Comparison of ENCODE assay signal across 13 mouse cellular contexts in the genomic region with DNA sequence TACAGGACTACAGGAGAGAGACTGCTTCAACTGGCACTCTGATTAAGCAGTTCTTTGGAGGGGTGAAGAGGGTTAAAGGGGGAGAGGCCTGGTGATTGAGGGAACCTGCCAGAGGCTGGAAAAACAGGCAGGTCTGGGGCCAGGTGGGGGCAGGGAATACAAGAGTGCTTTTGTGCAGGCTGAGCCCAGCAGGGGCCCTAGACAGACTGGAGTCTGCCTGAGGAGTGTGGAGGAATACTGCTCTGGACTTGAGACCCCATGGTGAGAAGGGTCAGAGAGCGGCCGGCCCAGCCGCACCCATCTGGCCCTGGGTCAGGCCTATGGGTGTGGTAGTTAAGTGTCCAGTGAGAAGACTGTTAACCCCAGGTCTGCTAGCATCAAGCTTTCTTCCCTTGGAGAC. TPM values are rescaled to one million over a fixed set of nuclear protein-coding genes. Genes with fewer than 3 reads are reported as not detected.
DNase-seq lines count a peak whose midpoint lies in the region; ATAC-seq and TF ChIP-seq lines count a peak whose summit lies in the region.
"Had no signal": no experiment of that assay in that cellular context is flagged by ENCODE, and none has a peak within 500 bp of the region (broad histone marks: within the 10 kb centered on the region; RNA-seq: fewer than 3 reads in every experiment).

No protein-coding gene starts in this region.

- H3K4me2 ChIP-seq in forebrain, postnatal 0 days (ENCODE audit: low read depth): no peak overlapping the region
- H3K4me2 ChIP-seq in liver, embryonic 14.5 days (ENCODE audit: low read depth): no peak overlapping the region
- no peak overlapping the region for H3K4me2 ChIP-seq in intestine, embryonic 14.5 days (ENCODE audit: low read length)
- H3K4me2 ChIP-seq in forebrain, embryonic 14.5 days (ENCODE audit: low read length): no peak overlapping the region
- H3K4me2 ChIP-seq: midbrain, embryonic 15.5 days had no signal

- DNase-seq in forebrain, embryonic 10.5 days (ENCODE audit: extremely low spot score, low spot score): no peak
- DNase-seq in forebrain, postnatal 0 days: no peak
- DNase-seq in liver, embryonic 14.5 days (ENCODE audit: low read depth in 3 of 3, low spot score in 3 of 3): no peak
- no peak for DNase-seq in liver
- no peak for DNase-seq in intestine, embryonic 14.5 days (ENCODE audit: low spot score)
- peak; percentile 38 to 70 for DNase-seq in lung, postnatal 4 days
- DNase-seq in forebrain, embryonic 14.5 days (ENCODE audit: low spot score): no peak
- no peak for DNase-seq in adrenal gland, adult 18-20 months (ENCODE audit: low spot score in 2 of 2)
- DNase-seq: cerebellum, adult 9-10 months; gastrocnemius, postnatal 36 days; layer of hippocampus, postnatal 36 days had no signal

- no peak for TF ChIP-seq EP300 in liver, embryonic 14.5 days (IDR thresholded peaks at IDR 0.05; ENCODE audit: low read depth)

- no peaks in the 10 kb centered on the region for H3K9me3 ChIP-seq in forebrain, embryonic 10.5 days
- no peaks in the 10 kb centered on the region for H3K9me3 ChIP-seq in forebrain, postnatal 0 days (ENCODE audit: low read length)
- H3K9me3 ChIP-seq in liver, embryonic 14.5 days (ENCODE audit: control insufficient read depth, low read length): no peaks in the 10 kb centered on the region
- H3K9me3 ChIP-seq in intestine, embryonic 14.5 days (ENCODE audit: control insufficient read depth, low read length): no peaks in the 10 kb centered on the region
- H3K9me3 ChIP-seq in forebrain, embryonic 14.5 days (replicated peaks; ENCODE audit: control insufficient read depth, low read length): no peaks in the 10 kb centered on the region
- H3K9me3 ChIP-seq: midbrain, embryonic 15.5 days had no signal

- no peak for TF ChIP-seq CTCF in forebrain, postnatal 0 days (IDR thresholded peaks at IDR 0.05; ENCODE audit: low read depth)
- no peak for TF ChIP-seq CTCF in liver, embryonic 14.5 days (IDR thresholded peaks at IDR 0.05; ENCODE audit: low read depth)

- no peak overlapping the region for H3K4me3 ChIP-seq in forebrain, embryonic 10.5 days
- H3K4me3 ChIP-seq in forebrain, postnatal 0 days (ENCODE audit: low read depth, low read length): no peak overlapping the region
- H3K4me3 ChIP-seq in liver, embryonic 14.5 days (ENCODE audit: insufficient read depth in 1 of 2, low read depth in 2 of 2, low read length in 2 of 2): no peak overlapping the region
- H3K4me3 ChIP-seq in intestine, embryonic 14.5 days (ENCODE audit: low read depth, low read length): no peak overlapping the region
- no peak overlapping the region for H3K4me3 ChIP-seq in forebrain, embryonic 14.5 days (ENCODE audit: low read depth, low read length)
- H3K4me3 ChIP-seq: midbrain, embryonic 15.5 days had no signal

- WGBS in forebrain, embryonic 10.5 days: 44% methylated on average over 3 of the region's 3 CpGs
- 64% methylated on average over 3 of the region's 3 CpGs for WGBS in forebrain, postnatal 0 days
- 84% methylated on average over 3 of the region's 3 CpGs for WGBS in liver, embryonic 14.5 days (ENCODE audit: insufficient replicate concordance)
- WGBS in intestine, embryonic 14.5 days: 62% methylated on average over 3 of the region's 3 CpGs
- WGBS in forebrain, embryonic 14.5 days: 52% methylated on average over 3 of the region's 3 CpGs

- H3K27me3 ChIP-seq in forebrain, embryonic 10.5 days (ENCODE audit: poor library complexity, severe bottlenecking): no peaks in the 10 kb centered on the region
- H3K27me3 ChIP-seq in forebrain, postnatal 0 days (ENCODE audit: insufficient read depth, low read length): no peaks in the 10 kb centered on the region
- H3K27me3 ChIP-seq in liver, embryonic 14.5 days (ENCODE audit: control insufficient read depth, insufficient read depth, low read length): peaks cover 6% of the 10 kb centered on the region
- no peaks in the 10 kb centered on the region for H3K27me3 ChIP-seq in intestine, embryonic 14.5 days (replicated peaks; ENCODE audit: control insufficient read depth, insufficient read depth, low read length)
- no peaks in the 10 kb centered on the region for H3K27me3 ChIP-seq in forebrain, embryonic 14.5 days (replicated peaks; ENCODE audit: control insufficient read depth, insufficient read depth, low read length)

- H3K27ac ChIP-seq in forebrain, embryonic 10.5 days: peak overlapping the region; percentile 61
- no peak overlapping the region for H3K27ac ChIP-seq in forebrain, postnatal 0 days (ENCODE audit: low read depth, low read length)
- no peak overlapping the region for H3K27ac ChIP-seq in liver, embryonic 14.5 days
- 0 out of 2 replicates have a peak overlapping the region, but pooled peaks have one; percentile 3 for H3K27ac ChIP-seq in intestine, embryonic 14.5 days (ENCODE audit: low read depth)
- no peak overlapping the region for H3K27ac ChIP-seq in forebrain, embryonic 14.5 days (ENCODE audit: low read depth, low read length)
- H3K27ac ChIP-seq: midbrain, embryonic 15.5 days had no signal

- no peak for ATAC-seq in forebrain, postnatal 0 days
- ATAC-seq in liver, embryonic 14.5 days (ENCODE audit: insufficient read depth): peak; percentile 27; the same call in 1 of the 2 replicates
- ATAC-seq in intestine, embryonic 14.5 days (replicated peaks; ENCODE audit: low FRiP score, low TSS enrichment, low read depth): peak; percentile 60
- no peak for ATAC-seq in forebrain, embryonic 14.5 days
- ATAC-seq: activated CD4-positive, CD25-positive, alpha-beta regulatory T cell, adult 4 months; midbrain, embryonic 15.5 days had no signal

- H3K36me3 ChIP-seq in forebrain, embryonic 10.5 days (replicated peaks): peaks cover 84% of the 10 kb centered on the region
- H3K36me3 ChIP-seq in forebrain, postnatal 0 days (ENCODE audit: insufficient read depth): peaks cover 56% of the 10 kb centered on the region
- peaks cover 20% of the 10 kb centered on the region for H3K36me3 ChIP-seq in liver, embryonic 14.5 days (replicated peaks; ENCODE audit: control insufficient read depth, insufficient read depth, low read depth)
- H3K36me3 ChIP-seq in intestine, embryonic 14.5 days (ENCODE audit: control insufficient read depth, insufficient read depth, low read length): peaks cover 45% of the 10 kb centered on the region
- H3K36me3 ChIP-seq in forebrain, embryonic 14.5 days (ENCODE audit: control insufficient read depth, insufficient read depth, low read length): peaks cover 61% of the 10 kb centered on the region

- H3K9ac ChIP-seq in forebrain, postnatal 0 days: no peak overlapping the region
- H3K9ac ChIP-seq in liver, embryonic 14.5 days (replicated peaks): no peak overlapping the region
- H3K9ac ChIP-seq in intestine, embryonic 14.5 days (ENCODE audit: low read length): no peak overlapping the region
- H3K9ac ChIP-seq in forebrain, embryonic 14.5 days (ENCODE audit: low read length): no peak overlapping the region
- H3K9ac ChIP-seq: midbrain, embryonic 15.5 days had no signal

- peaks cover 46% of the 10 kb centered on the region for H3K4me1 ChIP-seq in forebrain, embryonic 10.5 days
- no peaks in the 10 kb centered on the region for H3K4me1 ChIP-seq in forebrain, postnatal 0 days (ENCODE audit: insufficient read depth)
- no peaks in the 10 kb centered on the region for H3K4me1 ChIP-seq in liver, embryonic 14.5 days (replicated peaks; ENCODE audit: control insufficient read depth in 2 of 2, insufficient read depth in 2 of 2, low read length in 1 of 2)
- H3K4me1 ChIP-seq in intestine, embryonic 14.5 days (replicated peaks; ENCODE audit: control insufficient read depth, insufficient read depth, low read length): peaks cover 3% of the 10 kb centered on the region
- no peaks in the 10 kb centered on the region for H3K4me1 ChIP-seq in forebrain, embryonic 14.5 days (ENCODE audit: control insufficient read depth, insufficient read depth, low read length)
- H3K4me1 ChIP-seq: midbrain, embryonic 15.5 days had no signal

RNA-seq across cellular contexts. Expression of a gene that starts 6.7 kb away (rescaled TPM):
- 19.1 and 20.4 TPM in 2 replicates for polyA plus RNA-seq in forebrain, embryonic 10.5 days (2016; fragmentation: Nextera tagmentation; extraction: Ambion mirVana)
- total RNA-seq in forebrain, postnatal 0 days (2014; rRNA removed): 8.2 and 13.2 TPM in 2 replicates
- polyA plus RNA-seq in forebrain, postnatal 0 days (2015; fragmentation: Nextera tagmentation; extraction: Ambion mirVana): 2.3 and 2.4 TPM in 2 replicates
- 0.80 and 0.82 TPM in 2 replicates for polyA plus RNA-seq in liver, embryonic 14.5 days (2012; rRNA removed)
- 0.28 and 0.37 TPM in 2 replicates for polyA plus RNA-seq in liver, embryonic 14.5 days (2014; fragmentation: Nextera tagmentation; extraction: Ambion mirVana)
- 8.7 and 8.8 TPM in 2 replicates for polyA plus RNA-seq in intestine, embryonic 14.5 days (2014; fragmentation: Nextera tagmentation; extraction: Ambion mirVana)
- polyA plus RNA-seq in forebrain, embryonic 14.5 days (2014; fragmentation: Nextera tagmentation; extraction: Ambion mirVana): 2.6 and 3.2 TPM in 2 replicates
- total RNA-seq in adrenal gland, adult 18-20 months (2021): 10 to 100 TPM; 15.2 to 18.3 TPM
- polyA plus RNA-seq: activated CD4-positive, CD25-positive, alpha-beta regulatory T cell, adult 4 months had no signal

Comparison
In these comparisons a context has a peak if more than half of its experiments do, and no peak if none do; other contexts are left out.
1. H3K27ac ChIP-seq: peak in forebrain, embryonic 10.5 days (single experiment) and intestine, embryonic 14.5 days (single experiment); none in forebrain, postnatal 0 days (single experiment), liver, embryonic 14.5 days (single experiment) and forebrain, embryonic 14.5 days (single experiment).
2. DNase-seq: peak in lung, postnatal 4 days (2 of 2); none in forebrain, embryonic 10.5 days (single experiment), forebrain, postnatal 0 days (single experiment), liver, embryonic 14.5 days (0 of 3), liver (single experiment), intestine, embryonic 14.5 days (single experiment), forebrain, embryonic 14.5 days (single experiment) and adrenal gland, adult 18-20 months (0 of 2).
3. ATAC-seq: peak in liver, embryonic 14.5 days (single experiment) and intestine, embryonic 14.5 days (single experiment); none in forebrain, postnatal 0 days (single experiment) and forebrain, embryonic 14.5 days (single experiment).